Mouse (Mus musculus) right cerebral cortex, adult 18-20 months (tissue): ENCODE results near the gene Rab11fip2.

Experiments used
- DNase-seq: peaks from one replicate; pipeline ENCODE4 v3.0.0; 2022; ENCODE audit warnings: mixed read lengths

Gene Rab11fip2

GRCm38 (mm10) chr19:59943322-59943871 is at the start of gene Rab11fip2:
TSS of gene Rab11fip2 (minus strand) at chr19:59943654.
- DNase-seq: peak; percentile 91

- no peak for DNase-seq
Observed at GRCm38 (mm10) chr19:59981588-59981987, 38.1 kb upstream of the Rab11fip2 start.

GRCm38 (mm10) chr19:59954936-59955335 is 11.5 kb upstream of the Rab11fip2 start:
- no peak for DNase-seq

- DNase-seq: no peak
Observed at GRCm38 (mm10) chr19:59949731-59950130, 6.3 kb upstream of the Rab11fip2 start.

- no peak for DNase-seq
Observed at GRCm38 (mm10) chr19:59942716-59943321, 635 bp downstream of the Rab11fip2 start.

GRCm38 (mm10) chr19:59939711-59940110 is 3.7 kb downstream of the Rab11fip2 start:
- DNase-seq: no peak

GRCm38 (mm10) chr19:59932085-59932484 is 11.4 kb downstream of the Rab11fip2 start:
- no peak for DNase-seq

- no peak for DNase-seq
Observed at GRCm38 (mm10) chr19:59928672-59929071, 14.8 kb downstream of the Rab11fip2 start.

GRCm38 (mm10) chr19:59926125-59926524 is 17.3 kb downstream of the Rab11fip2 start:
- no peak for DNase-seq

- no peak for DNase-seq
Observed at GRCm38 (mm10) chr19:59920846-59921245, 22.6 kb downstream of the Rab11fip2 start.

- DNase-seq: no peak
Observed at GRCm38 (mm10) chr19:59917901-59918613, 25.4 kb downstream of the Rab11fip2 start.

GRCm38 (mm10) chr19:59911554-59911953 is 31.9 kb downstream of the Rab11fip2 start:
- no peak for DNase-seq

- DNase-seq: no peak
Observed at GRCm38 (mm10) chr19:59905296-59906081, 38.0 kb downstream of the Rab11fip2 start.

- DNase-seq: no peak
Observed at GRCm38 (mm10) chr19:59899965-59900364, 43.5 kb downstream of the Rab11fip2 start.

GRCm38 (mm10) chr19:59898301-59898700 is 45.2 kb downstream of the Rab11fip2 start:
- no peak for DNase-seq

GRCm38 (mm10) chr19:59889383-59889782 is 54.1 kb downstream of the Rab11fip2 start:
- no peak for DNase-seq

- no peak for DNase-seq
Observed at GRCm38 (mm10) chr19:59888846-59889245, 54.6 kb downstream of the Rab11fip2 start.

GRCm38 (mm10) chr19:59887866-59888265 is 55.6 kb downstream of the Rab11fip2 start:
- no peak for DNase-seq

- DNase-seq: peak; percentile 11
Observed at GRCm38 (mm10) chr19:59885301-59885700, 58.2 kb downstream of the Rab11fip2 start.

GRCm38 (mm10) chr19:59877238-59877637 is 66.2 kb downstream of the Rab11fip2 start:
- no peak for DNase-seq

GRCm38 (mm10) chr19:59866666-59867065 is 76.8 kb downstream of the Rab11fip2 start:
- DNase-seq: no peak

GRCm38 (mm10) chr19:59862423-59862822 is 81.0 kb downstream of the Rab11fip2 start:
- DNase-seq: no peak

GRCm38 (mm10) chr19:59860799-59861198 is 82.7 kb downstream of the Rab11fip2 start:
- no peak for DNase-seq
